Mouse (Mus musculus) left cerebral cortex, postnatal 14 days (tissue): ENCODE data around the gene Sik1. TPM values are rescaled to one million over a fixed set of nuclear protein-coding genes. Genes with fewer than 3 reads are reported as not detected.
A peak's percentile ranks its signal among the peaks of the same experiment; 100 is the strongest.

Experiments used
- DNase-seq, 2 experiments: peaks; one replicate each; pipeline ENCODE4 v3.0.0; 2021 to 2022; ENCODE audit warnings: low spot score in 2 of 2, mixed read lengths in 1 of 2
- intact Hi-C: fragments of 180-260 bp; cut with DNase I; formaldehyde crosslinking; loops from one replicate; pipeline ENCODE4 v1.15.1; 2025
- total RNA-seq, 2 experiments: library from RNA; stranded (reverse); gene quantifications; 2 replicates each; pipeline ENCODE4 v1.2.3; 2021

Sik1 gene
- total RNA-seq, 2 experiments from 2014 or later: 18.8 to 21.6 TPM

GRCm38 (mm10) chr17:31859367-31859766 is 3.8 kb upstream of the Sik1 start:
- intact Hi-C loops: loop anchor here (5.0 to 10.0 kb wide), 2 partner anchors 95 to 163 kb away; no protein-coding TSS in a partner anchor
- no peak for DNase-seq

DNA sequence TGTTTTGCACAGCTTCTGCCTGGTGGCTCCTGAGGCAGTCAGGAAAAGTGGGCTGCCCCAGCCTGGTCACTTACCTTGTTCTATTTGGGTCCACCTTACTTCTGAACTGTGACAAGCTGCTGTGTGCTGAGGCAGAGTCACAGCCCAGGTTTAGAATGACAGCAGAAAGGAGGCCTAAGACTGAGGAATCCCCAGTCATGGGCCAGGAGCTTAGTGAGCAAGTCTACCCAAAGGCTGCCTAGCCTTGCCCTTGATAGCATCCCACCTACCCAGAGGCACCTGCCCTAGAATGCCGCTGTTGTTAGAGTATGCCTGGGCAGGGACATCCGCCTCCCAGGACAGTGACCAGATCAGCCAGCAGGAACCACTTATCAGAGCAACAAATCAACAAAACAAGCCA is 3.2 kb upstream of the Sik1 start:
- DNase-seq: no peak
- intact Hi-C loops: loop anchor here (5.0 to 10.0 kb wide), 2 partner anchors 94 to 164 kb away; no protein-coding TSS in a partner anchor

DNA sequence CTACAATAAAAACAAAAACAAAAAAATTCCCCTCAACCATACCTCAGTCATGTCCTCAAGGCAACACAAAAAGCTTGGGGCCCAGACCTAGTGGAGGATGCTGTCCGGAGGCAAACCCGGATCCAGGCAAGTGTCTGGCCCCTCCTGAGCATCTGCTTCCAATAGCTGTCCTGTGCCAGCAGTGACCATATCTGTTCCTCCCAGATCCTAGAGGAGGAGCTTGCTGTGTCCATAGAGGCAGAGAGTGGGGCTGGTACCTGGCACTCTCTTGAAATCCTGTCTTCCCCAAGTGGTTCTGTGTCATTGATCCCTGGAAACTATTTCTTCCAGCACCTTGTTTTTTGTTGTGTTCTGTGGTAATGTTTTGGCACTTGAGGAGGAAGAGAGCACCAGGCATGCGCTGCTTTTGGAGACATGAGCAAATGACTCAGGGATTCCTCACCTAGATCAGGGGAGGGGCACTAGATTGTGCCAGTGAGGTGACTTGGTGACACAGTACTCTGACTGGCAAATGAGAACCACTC is 2.4 kb upstream of the Sik1 start:
- intact Hi-C loops: loop anchor here (5.0 to 10.0 kb wide), 2 partner anchors 93 to 164 kb away; no protein-coding TSS in a partner anchor
- DNase-seq: no peak

DNA sequence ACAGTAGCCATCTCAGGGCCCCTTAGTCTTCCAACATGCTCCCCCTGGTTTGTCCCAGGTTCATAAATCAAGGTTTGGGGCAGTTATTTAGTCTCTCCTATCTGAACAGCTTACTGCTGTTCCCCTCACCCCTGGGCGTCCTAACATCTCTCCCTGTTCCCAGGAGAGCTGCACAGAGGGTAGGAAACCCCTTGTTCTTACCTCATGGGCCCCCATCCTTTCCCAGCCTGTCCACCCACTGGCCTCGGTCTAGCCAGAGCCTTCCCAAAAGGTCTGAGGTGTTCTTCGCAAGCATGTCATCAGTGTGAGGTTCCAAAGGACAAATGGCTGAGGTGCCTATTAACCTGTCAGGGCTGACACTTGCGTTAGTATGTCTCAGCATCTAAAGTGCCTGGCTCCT is 1.6 kb upstream of the Sik1 start:
- no peak for DNase-seq

DNA sequence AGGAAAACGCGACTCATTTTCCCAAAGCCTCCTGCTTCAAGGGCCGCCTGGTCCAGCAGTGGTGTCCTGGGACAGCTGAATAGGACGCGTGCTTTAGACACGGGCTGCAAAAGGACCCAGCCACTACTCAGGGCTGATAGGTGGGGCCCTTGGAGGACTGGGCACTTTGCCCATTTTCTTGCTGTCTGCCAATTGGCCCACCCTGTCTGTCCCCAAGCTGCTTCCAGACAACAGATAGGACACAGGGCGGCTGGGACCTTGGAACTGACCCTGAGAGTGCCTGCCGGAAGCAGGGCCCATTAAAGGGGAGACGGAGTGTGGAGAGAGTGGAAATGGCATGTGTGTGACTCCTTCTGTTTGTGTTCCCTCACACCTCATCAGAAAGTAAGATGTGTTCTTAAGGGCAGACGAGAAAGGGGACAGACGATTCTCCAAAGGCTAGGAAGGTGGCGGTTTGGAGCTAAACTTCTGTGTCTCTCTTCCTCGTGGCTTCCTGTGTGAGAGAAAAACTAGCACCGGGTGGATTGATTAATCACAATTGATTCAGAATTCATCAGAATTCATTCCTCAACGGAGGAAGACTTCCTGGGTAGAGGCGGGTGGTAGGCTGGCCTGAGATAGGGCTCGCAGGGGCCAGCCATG is 1.0 kb upstream of the Sik1 start:
- intact Hi-C loops: loop anchor here (5.0 to 10.0 kb wide), 2 partner anchors 92 to 166 kb away; no protein-coding TSS in a partner anchor
- peak; percentile 44 to 47 for DNase-seq

More for the DNA sequence above, 1.6 kb upstream of the Sik1 start:
- intact Hi-C loops: loop anchor here (5.0 to 10.0 kb wide), 2 partner anchors 92 to 165 kb away; no protein-coding TSS in a partner anchor

DNA sequence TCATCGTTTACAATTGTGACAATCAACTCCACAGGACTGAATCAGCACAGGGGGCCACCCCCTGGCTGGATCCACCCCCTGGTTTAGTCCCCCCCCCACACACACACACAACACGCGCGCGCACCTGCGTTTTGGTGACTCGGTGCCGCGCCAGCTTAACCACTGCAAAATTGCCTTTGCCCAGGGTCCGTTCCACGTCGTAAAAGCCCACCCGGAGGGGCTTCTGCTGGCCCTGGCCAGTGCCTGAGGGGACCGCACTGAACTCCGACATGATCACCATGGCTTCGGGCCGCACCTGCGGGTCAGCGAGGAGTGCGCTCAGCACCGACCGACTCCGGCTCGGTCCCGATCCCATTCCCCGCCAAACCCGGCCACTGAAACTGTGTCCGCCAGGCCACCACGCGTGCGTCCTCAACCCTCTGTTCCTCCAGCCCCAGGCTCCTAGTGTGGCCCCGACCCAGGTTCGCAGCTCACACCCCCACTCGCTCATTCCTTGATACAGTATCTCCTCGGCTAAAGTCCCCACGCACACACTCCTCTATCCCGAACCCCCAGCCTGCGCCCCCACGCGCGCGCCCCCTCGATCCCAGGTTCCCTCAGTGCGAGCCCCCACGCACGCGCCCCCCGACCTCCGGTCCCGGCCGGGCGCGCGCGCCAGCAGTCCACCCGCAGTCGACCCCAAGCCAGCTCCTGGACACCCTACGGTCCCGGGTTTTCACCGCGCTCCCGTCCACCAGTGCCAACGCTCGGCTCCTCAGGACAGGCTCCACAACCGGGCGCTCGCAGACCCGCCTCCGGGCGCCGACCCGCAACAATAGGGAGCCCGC is 621 bp downstream of the Sik1 start:
- peak in 1 of 2 experiments; percentile 29 for DNase-seq
- intact Hi-C loops: loop anchor here (1.0 to 10.0 kb wide), 3 partner anchors 90 to 170 kb away; no protein-coding TSS in a partner anchor

- intact Hi-C loops: loop anchor here (10.0 kb wide), 1 partner anchor 89 kb away; no protein-coding TSS in a partner anchor
- DNase-seq: no peak
These were observed 2.0 kb downstream of the Sik1 start for GRCm38 (mm10) chr17:31853448-31854188.

GRCm38 (mm10) chr17:31852782-31853447 is 2.7 kb downstream of the Sik1 start:
- intact Hi-C loops: loop anchor here (10.0 kb wide), 1 partner anchor 88 kb away; no protein-coding TSS in a partner anchor
- no peak for DNase-seq

GRCm38 (mm10) chr17:31851816-31852476 is 3.7 kb downstream of the Sik1 start:
- no peak for DNase-seq
- intact Hi-C loops: loop anchor here (10.0 kb wide), 1 partner anchor 87 kb away; no protein-coding TSS in a partner anchor

DNA sequence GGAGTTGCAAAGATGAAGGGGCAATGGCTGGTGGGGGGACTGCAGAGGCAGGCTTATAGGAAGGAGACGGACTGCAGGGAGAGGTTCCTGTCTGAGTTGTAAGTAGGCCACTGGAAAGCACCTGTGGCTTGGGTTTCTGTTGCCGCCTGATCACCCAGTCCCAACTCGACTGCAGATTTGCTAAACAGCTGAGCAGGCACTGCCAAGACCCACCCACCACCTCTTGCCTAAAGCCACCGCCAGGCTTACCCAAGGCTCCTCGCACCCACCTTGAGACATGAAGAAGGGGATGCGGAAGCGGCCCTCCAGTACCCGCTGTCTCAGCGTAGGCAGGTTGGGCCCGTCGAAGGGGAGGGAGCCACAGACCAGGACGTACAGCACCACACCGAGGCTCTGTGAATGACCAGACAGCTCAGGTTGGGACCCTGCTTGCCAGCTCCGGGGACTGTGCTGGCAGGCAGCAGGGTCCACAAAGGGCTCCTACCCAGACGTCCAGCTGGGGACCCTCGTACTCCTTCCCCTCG is 5.1 kb downstream of the Sik1 start:
- intact Hi-C loops: loop anchor here (10.0 kb wide), 1 partner anchor 86 kb away; no protein-coding TSS in a partner anchor
- DNase-seq: no peak

GRCm38 (mm10) chr17:31846970-31847369 is 8.6 kb downstream of the Sik1 start:
- intact Hi-C loops: no loop called here
- DNase-seq: no peak

- DNase-seq: no peak
- intact Hi-C loops: no loop called here
These were observed 9.3 kb downstream of the Sik1 start for GRCm38 (mm10) chr17:31846352-31846751.

- DNase-seq: no peak
- intact Hi-C loops: no loop called here
These were observed 11.7 kb downstream of the Sik1 start for GRCm38 (mm10) chr17:31843891-31844290.

DNA sequence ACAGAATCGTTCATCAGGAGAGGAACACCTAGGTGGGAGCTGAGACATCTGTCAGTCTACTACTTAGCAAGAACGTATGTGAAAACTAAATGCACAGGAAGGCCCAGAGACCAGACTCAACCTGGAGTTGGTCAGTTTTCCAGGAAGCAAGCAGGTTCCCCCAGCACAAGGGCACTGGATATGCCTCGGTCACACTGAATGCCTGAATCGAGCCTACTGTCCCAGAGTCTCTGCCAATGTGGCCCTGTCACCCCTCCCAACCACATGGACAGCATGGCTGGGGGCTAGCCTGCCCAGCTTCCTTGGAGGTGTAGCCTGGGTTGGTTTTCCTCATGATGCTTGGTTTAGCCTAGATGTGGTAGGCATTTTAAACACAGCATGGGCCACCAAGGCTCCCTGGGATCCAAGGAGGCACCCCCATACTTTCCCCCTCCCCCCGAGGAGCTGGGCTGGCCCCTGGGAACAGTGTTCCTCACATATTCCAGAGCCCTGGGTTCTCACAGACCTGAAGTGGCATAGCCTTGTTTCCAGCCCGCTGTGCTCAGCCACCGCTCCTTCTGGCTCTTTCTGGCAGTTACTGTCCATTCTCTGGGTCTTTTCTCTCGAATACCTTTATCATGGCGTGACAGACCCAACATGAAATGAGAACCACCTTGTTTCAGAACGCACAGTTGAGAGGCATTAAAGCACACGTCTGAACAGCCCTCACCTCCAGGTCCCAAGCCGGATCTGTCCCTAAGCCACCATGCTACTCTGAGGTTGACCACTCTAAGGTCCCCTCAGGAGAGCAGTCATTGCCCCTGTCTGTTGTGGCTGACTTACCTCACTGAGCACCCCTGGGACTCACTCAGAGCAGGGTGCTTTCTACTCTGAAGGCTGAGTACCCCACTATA is 12.4 kb downstream of the Sik1 start:
- intact Hi-C loops: no loop called here
- DNase-seq: no peak

GRCm38 (mm10) chr17:31841842-31842611 is 13.6 kb downstream of the Sik1 start:
- intact Hi-C loops: no loop called here

GRCm38 (mm10) chr17:31841453-31841841 is 14.2 kb downstream of the Sik1 start:
- intact Hi-C loops: no loop called here
- no peak for DNase-seq

More at GRCm38 (mm10) chr17:31841842-31842611, 13.6 kb downstream of the Sik1 start:
- no peak for DNase-seq
